Mouse (Mus musculus) spleen, adult 12 weeks (tissue): Measurements from ENCODE around the gene Cngb1.

Experiments
- DNase-seq: peaks from one replicate; pipeline ENCODE4 v3.0.0; 2022; ENCODE audit warnings: low spot score

The Cngb1 gene

GRCm38 (mm10) chr8:95306431-95306830, at the start of gene Cngb1:
TSS of gene Cngb1 (minus strand) at chr8:95306585.
- no peak for DNase-seq

DNA sequence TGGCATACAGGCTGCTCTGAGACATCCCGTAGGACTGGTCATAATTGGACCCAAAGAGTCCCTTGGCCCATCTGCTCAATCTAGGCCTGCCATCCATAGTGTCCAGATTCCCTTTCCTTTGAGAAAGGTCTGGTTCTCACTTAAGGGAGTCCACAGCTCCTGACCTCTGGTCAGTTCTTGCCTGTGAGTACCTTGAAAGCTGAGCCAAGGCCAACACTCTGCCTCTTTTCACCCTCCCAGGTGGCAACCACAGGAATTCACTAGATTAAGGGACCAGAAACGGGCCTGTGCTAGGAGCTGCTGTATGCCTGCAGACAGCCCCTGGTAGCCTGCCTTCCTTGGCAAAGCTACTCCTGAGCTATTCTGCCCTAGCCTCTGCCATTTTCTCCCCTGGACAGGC, 48.2 kb upstream of the Cngb1 start:
- DNase-seq, result no peak

- no peak for DNase-seq
Measured at GRCm38 (mm10) chr8:95352871-95353866, 46.8 kb upstream of the Cngb1 start.

- no peak for DNase-seq
Measured at GRCm38 (mm10) chr8:95352151-95352870, 45.9 kb upstream of the Cngb1 start, which contains the start of gene Mmp15. TSS of gene Mmp15 (plus strand) at chr8:95352268.

DNA sequence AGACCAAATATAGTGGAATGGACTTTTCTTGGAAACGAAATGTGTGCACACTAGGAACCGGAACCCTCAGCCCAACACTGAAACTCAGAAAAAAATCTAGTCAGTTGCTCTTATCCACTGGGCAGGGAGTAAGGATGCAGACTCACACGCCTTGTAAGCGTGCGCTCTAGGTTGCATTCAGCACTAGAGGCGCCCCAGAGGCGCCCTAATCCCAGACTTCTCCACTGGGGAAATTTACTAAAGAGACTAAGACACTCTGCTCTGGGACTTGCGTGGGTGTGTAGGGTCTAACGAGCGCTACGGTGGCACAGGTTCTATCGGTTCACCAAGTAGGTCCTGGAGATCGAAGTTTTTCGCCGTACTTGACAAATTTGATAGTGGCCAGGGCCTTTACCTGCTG, 45.1 kb upstream of the Cngb1 start:
- DNase-seq, result no peak

- DNase-seq, result no peak
Measured at GRCm38 (mm10) chr8:95348811-95349630, 42.6 kb upstream of the Cngb1 start.

DNA sequence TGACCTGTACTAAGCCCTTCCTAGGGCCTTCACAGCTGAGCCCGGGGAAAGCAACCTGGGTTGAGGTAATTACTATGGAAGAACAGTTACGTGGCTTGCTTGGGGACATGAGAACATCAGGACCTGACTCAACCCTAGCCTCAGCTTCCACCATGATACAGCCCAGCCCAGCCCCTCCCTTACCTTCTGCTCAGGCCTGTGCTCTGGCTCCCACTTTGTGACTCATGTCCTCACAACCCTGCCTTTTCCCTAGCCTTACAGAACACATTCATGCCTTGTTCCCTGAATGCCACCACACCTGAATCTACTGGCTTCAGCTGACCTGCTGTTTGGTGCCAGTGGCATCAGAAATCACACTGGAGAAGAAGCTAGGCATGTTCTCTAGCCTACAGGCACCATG, 42.0 kb upstream of the Cngb1 start:
- DNase-seq, result no peak

DNA sequence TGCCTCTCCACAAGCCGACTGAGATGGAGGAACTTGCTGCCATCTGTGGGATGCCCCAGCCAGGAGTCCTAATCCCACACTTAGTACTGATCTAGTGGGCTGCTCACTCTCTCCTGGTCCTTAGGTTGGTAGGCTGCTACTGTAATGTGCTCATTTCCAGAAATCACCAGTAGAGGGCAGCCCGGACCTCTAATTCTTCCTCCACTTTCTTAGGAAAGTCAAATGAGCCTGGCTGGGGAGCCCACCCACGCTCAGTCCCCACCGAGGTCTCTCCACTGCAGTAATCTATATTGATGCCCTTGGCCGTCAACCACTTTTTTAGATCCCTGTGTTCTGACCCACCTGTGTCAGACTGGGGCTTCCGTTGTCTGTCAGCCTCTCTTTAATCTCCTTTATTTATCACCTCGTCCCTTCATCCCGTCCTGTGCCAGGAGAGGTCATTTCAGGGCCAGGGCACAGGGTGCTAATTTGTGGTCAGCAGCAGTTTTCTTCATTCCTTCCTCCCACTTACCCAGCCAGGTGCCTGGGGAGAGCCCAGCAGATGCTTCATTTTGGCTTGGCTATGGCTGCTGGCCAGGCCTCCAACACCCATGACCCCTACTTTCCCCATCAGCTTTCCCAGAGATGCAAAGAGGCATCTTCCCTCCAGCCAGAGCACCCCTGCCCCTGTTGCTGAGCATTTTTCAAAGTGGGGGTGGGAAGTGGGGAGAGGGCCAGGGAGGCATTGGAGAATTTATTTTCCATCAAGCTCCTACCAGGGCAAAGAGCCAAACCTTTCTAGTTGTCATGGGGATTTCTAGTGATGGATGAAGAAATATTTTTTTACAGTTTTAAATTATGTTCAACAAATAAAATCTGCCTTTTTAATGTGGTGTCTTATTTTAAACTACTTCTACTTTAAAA, 40.5 kb upstream of the Cngb1 start:
- DNase-seq, result no peak

- DNase-seq, result no peak
Measured at GRCm38 (mm10) chr8:95344668-95345067, 38.3 kb upstream of the Cngb1 start.

DNA sequence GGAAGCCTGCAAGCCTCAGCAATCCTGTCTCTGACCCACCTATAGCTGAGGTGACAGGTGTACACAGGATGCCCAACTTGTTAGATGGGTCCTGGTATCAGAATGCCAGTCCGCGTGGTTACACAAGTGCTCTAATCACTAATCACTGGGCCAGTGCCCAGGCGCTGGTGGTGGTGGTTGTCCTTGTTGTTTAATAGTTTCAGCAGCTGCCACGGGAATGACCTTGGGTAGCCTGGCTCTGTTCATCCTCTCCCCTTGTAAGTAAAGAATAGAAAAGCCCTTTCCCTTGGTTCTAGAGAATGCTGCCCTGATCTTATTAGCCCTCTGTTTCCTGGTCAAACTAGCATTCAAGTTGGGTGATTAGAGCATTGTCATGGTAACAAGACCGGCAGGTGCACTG, 35.3 kb upstream of the Cngb1 start:
- DNase-seq, result no peak

DNA sequence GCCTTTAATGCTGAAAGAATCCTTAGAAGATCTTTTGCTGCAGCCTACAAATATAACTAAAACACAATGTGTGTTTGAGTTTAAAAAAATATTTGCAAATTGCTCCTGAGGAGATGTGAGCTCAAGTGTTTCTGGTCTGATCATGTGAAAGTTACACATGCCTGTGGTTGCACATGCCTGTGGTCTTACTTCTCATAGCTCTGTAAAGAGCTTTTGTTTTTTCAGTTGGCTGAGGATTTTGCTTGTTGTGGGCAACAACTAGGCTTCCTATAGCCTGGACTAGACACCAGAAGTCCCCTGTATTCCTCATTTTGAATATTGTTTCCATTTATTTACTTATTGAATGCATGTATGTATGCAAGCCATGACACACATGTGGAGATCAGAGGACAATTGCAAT, 30.0 kb upstream of the Cngb1 start:
- no peak for DNase-seq

- no peak for DNase-seq
Measured at GRCm38 (mm10) chr8:95335706-95336105, 29.3 kb upstream of the Cngb1 start.

DNA sequence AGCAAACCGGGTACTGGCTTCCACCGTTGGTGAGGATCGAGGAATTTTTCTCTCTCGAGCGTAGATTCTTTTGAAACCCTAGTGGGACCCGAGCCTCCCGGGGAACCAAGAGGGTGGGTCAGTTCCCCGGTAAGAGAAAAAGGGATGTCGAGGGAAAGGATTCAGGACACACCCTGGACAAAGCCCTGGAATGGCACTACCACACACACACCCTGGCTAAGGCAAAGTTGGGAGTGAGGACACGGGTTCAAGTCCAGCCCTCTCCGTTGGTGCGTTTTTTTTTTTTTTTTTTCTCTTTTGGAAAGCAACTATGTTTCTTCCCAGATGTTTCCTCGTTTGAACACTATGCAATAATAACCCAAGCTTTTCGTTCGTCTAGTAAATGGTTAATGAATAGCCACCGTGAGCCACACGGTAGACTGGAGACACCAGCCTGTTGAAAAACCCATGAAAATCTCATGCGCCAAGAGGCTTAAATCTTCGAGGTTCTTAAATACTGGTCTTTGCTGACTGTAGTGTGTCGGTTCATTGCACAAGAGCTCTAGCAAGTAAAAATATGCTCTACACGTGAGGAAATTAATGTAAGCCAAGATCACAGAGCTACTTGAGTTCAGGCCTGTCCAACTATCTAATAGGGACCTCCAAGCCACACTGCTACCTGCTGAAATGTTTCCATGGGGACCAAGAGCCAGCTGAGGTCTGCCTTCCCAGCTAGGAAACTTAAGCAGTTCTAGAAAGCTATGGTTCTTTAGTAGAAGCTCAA, 26.2 kb upstream of the Cngb1 start:
- no peak for DNase-seq

- peak; percentile 87 for DNase-seq
Measured at GRCm38 (mm10) chr8:95331720-95332436, 25.5 kb upstream of the Cngb1 start, which contains the start of the genes Zfp319 and Usb1. TSS of gene Zfp319 (minus strand) at chr8:95331950. TSS of gene Usb1 (plus strand) at chr8:95332284.

- DNase-seq, result no peak
Measured at GRCm38 (mm10) chr8:95331156-95331719, 24.9 kb upstream of the Cngb1 start.

- no peak for DNase-seq
Measured at GRCm38 (mm10) chr8:95330367-95330766, 24.0 kb upstream of the Cngb1 start.

DNA sequence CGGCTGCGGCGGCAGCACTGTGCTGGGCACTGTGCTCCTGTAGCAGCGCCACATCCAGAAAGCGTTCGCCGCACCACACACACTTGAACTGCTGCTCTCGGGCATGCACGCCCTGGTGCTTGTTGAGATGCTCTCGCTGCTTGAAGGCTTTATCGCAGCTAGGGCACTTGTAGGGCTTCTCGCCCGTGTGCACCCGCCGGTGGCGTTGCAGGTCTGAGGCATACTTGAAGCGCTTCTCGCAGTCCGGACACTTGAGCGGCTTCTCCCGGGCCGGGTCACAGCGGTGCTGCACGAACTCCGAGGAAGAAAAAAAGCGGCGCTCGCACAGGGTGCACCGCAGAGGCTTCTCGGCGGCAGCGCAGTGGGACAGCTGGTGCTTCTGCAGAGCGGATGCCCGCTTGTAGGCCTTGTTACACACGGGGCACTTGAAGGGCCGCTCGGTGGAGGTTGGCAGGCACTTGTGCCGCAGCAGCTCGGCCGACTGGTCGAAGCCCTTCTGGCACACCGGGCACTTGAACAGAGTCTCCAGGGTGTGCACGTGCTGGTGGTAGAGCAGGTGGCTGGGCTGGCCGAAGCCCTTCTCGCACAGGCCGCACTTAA, 21.6 kb upstream of the Cngb1 start:
- no peak for DNase-seq

- DNase-seq, result no peak
Measured at GRCm38 (mm10) chr8:95326822-95327221, 20.4 kb upstream of the Cngb1 start.

DNA sequence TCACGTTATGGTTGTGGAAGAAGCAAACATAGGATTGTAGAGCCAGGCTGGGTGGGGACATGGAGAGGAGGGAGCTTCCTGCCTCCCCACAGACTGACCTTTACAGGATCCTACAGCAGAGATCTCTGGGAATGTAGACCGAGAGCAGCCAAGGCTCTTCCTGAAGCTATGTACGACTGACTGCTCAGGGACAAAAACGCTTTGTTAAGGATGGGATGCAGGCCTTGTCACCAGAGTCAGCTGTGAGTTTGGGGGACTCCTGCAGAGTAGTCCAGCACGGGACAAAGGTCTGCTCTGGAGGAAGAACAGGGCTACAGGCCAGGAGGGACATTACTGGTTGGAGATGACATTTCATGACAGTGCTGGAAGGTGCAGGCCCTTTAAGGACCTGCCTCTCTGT, 18.3 kb upstream of the Cngb1 start:
- no peak for DNase-seq
